Mouse (Mus musculus) liver, embryonic 14.5 days (tissue): ENCODE data around the gene Elmsan1.

ENCODE experiments used
- CTCF ChIP-seq: IDR thresholded peaks from 2 replicates; pipeline ENCODE4 v1.5.1; 2016; ENCODE audit warnings: antibody characterized with exemption, low read depth, control low read depth
- EP300 ChIP-seq: IDR thresholded peaks from 2 replicates; pipeline ENCODE4 v1.6.1; 2016; ENCODE audit warnings: antibody characterized with exemption, low read depth

DNA sequence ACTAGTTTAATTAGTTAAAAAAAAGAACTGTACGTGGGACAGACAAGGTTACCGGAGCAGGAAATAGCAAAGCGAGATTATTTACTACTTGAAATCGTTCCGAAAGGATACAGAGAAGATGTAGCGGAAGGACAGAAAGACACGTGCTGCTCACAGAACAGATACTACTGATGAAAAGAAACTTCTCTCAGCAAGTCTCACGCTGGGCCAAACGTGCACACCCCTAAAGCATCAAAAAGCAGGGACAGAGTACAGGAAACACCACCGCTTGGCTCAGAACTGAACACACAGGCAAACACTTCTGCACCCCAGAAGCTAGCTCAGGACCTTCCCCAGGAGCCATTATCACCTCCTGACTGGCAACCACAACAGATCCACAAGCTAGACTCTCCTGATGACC is 48.1 kb downstream of the Elmsan1 start:
- no peak for TF ChIP-seq EP300
- no peak for TF ChIP-seq CTCF
